Mouse (Mus musculus) heart, embryonic 16.5 days (tissue): ENCODE measurements around the gene Ak8. TPM values are rescaled to one million over a fixed set of nuclear protein-coding genes. Genes with fewer than 3 reads are reported as not detected.

Experiments used
- ATAC-seq: fragments of 200-750 bp; cut with Nextera tagmentation; replicated peaks from 2 replicates; pipeline ENCODE4 v1.8.0; 2017; ENCODE audit warnings: moderate number of reproducible peaks; ENCODE audit not compliant: insufficient read depth, low FRiP score; ENCODE audit errors: extremely low read depth
- H3K27ac ChIP-seq: fragments of 300-500 bp; sonication (generic); 2 replicates; pipeline ENCODE4 v1.5.1; 2014; ENCODE audit warnings: mild to moderate bottlenecking, low read length, control low read depth, moderate library complexity
- H3K27me3 ChIP-seq: fragments of 300-500 bp; sonication (generic); 2 replicates; pipeline ENCODE4 v1.6.1; 2014; ENCODE audit warnings: low read length, mixed read lengths; ENCODE audit not compliant: control insufficient read depth, insufficient read depth
- H3K36me3 ChIP-seq: fragments of 300-500 bp; sonication (generic); 2 replicates; pipeline ENCODE4 v1.6.1; 2014; ENCODE audit not compliant: control insufficient read depth, insufficient read depth
- H3K4me1 ChIP-seq: fragments of 300-500 bp; sonication (generic); 2 replicates; pipeline ENCODE4 v1.6.1; 2014; ENCODE audit warnings: low read length, mixed read lengths; ENCODE audit not compliant: control insufficient read depth, insufficient read depth
- H3K4me2 ChIP-seq: fragments of 300-500 bp; sonication (generic); 2 replicates; pipeline ENCODE4 v1.6.1; 2014; ENCODE audit warnings: low read depth, mild to moderate bottlenecking, control low read depth, low read length
- H3K4me3 ChIP-seq: fragments of 300-500 bp; sonication (generic); 2 replicates; pipeline ENCODE4 v1.5.1; 2014; ENCODE audit warnings: mild to moderate bottlenecking, control low read depth, low read length
- H3K9ac ChIP-seq: fragments of 300-500 bp; sonication (generic); 2 replicates; pipeline ENCODE4 v1.6.1; 2014; ENCODE audit warnings: low read length, control low read depth
- H3K9me3 ChIP-seq: fragments of 300-500 bp; sonication (generic); replicated peaks from 2 replicates; pipeline ENCODE4 v1.6.1; 2016; ENCODE audit warnings: low read length; ENCODE audit not compliant: control insufficient read depth
- WGBS: fragments of 180-500 bp; shearing (Covaris S2); extraction: QIAGEN DNeasy Blood & Tissue Kit; methylation state at CpG from one replicate; pipeline ENCODE4 v1.1.7; 2014; 5-methylcytosine and 5-hydroxymethylcytosine counted together
- polyA plus RNA-seq: library from polyadenylated mRNA; unstranded; fragments of >200 nt; fragmentation: Nextera tagmentation; extraction: Ambion mirVana; gene quantifications from 2 replicates; pipeline ENCODE4 v1.2.1, GENCODE M21; 2015

The Ak8 gene
- polyA plus RNA-seq, 1 experiment from 2014 or later = 0.30 TPM

- no peaks in the 10 kb centered on the region for H3K9me3 ChIP-seq
- H3K36me3 ChIP-seq = peaks cover 49% of the 10 kb centered on the region
- no peaks in the 10 kb centered on the region for H3K4me1 ChIP-seq
- WGBS = 45% methylated on average over 4 of the region's 4 CpGs
- no peaks in the 10 kb centered on the region for H3K27me3 ChIP-seq
- H3K4me3 ChIP-seq = no peak overlapping the region
- ATAC-seq = no peak
- H3K9ac ChIP-seq = no peak overlapping the region
- no peak overlapping the region for H3K4me2 ChIP-seq
- H3K27ac ChIP-seq = no peak overlapping the region
Observed at GRCm38 (mm10) chr2:28680710-28681109, 19.3 kb upstream of the Ak8 start.

GRCm38 (mm10) chr2:28681718-28682117 is 18.2 kb upstream of the Ak8 start:
- H3K9me3 ChIP-seq = no peaks in the 10 kb centered on the region
- no peaks in the 10 kb centered on the region for H3K27me3 ChIP-seq
- H3K4me3 ChIP-seq = no peak overlapping the region
- peaks cover 46% of the 10 kb centered on the region for H3K36me3 ChIP-seq
- 63% methylated on average over 4 of the region's 4 CpGs for WGBS
- no peak overlapping the region for H3K4me2 ChIP-seq
- H3K9ac ChIP-seq = no peak overlapping the region
- H3K4me1 ChIP-seq = no peaks in the 10 kb centered on the region
- no peak for ATAC-seq
- no peak overlapping the region for H3K27ac ChIP-seq

- Histone ChIP-seq H3K27ac (no peak overlapping the region), H3K36me3 (peaks cover 34% of the 10 kb centered on the region), H3K4me2 (no peak overlapping the region), H3K27me3 (no peaks in the 10 kb centered on the region), H3K9me3 (no peaks in the 10 kb centered on the region), H3K4me1 (no peaks in the 10 kb centered on the region), H3K9ac (no peak overlapping the region), H3K4me3 (no peak overlapping the region)
- no peak for ATAC-seq
- WGBS = 87% methylated on average over 7 of the region's 7 CpGs
Observed at GRCm38 (mm10) chr2:28685895-28686294, 14.1 kb upstream of the Ak8 start.

GRCm38 (mm10) chr2:28688431-28688830 is 11.5 kb upstream of the Ak8 start:
- Histone ChIP-seq H3K9me3 (no peaks in the 10 kb centered on the region), H3K27ac (no peak overlapping the region), H3K4me2 (no peak overlapping the region), H3K36me3 (peaks cover 18% of the 10 kb centered on the region), H3K4me3 (no peak overlapping the region), H3K9ac (no peak overlapping the region), H3K27me3 (no peaks in the 10 kb centered on the region), H3K4me1 (no peaks in the 10 kb centered on the region)
- WGBS = 44% methylated on average over 3 of the region's 3 CpGs
- ATAC-seq = no peak

- no peak overlapping the region for H3K9ac ChIP-seq
- H3K4me3 ChIP-seq = no peak overlapping the region
- H3K27me3 ChIP-seq = no peaks in the 10 kb centered on the region
- no peaks in the 10 kb centered on the region for H3K9me3 ChIP-seq
- WGBS = 75% methylated on average over 9 of the region's 9 CpGs
- no peak overlapping the region for H3K27ac ChIP-seq
- ATAC-seq = no peak
- no peak overlapping the region for H3K4me2 ChIP-seq
- no peaks in the 10 kb centered on the region for H3K4me1 ChIP-seq
- H3K36me3 ChIP-seq = 0 out of 2 replicates have a peak, but pooled peaks cover under 1% of the 10 kb centered on the region
Observed at GRCm38 (mm10) chr2:28692692-28693091, 7.3 kb upstream of the Ak8 start.

- Histone ChIP-seq H3K4me1 (peaks cover 8% of the 10 kb centered on the region), H3K27ac (no peak overlapping the region; the same call in 1 of the 2 replicates), H3K4me2 (no peak overlapping the region), H3K9me3 (no peaks in the 10 kb centered on the region), H3K9ac (no peak overlapping the region), H3K27me3 (peaks cover 6% of the 10 kb centered on the region; the same call in 1 of the 2 replicates), H3K4me3 (no peak overlapping the region), H3K36me3 (no peaks in the 10 kb centered on the region)
- ATAC-seq = no peak
- WGBS = 67% methylated on average over 5 of the region's 5 CpGs
Observed at GRCm38 (mm10) chr2:28698566-28698965, 1.4 kb upstream of the Ak8 start.

GRCm38 (mm10) chr2:28701646-28702262 is 1.8 kb downstream of the Ak8 start:
- Histone ChIP-seq H3K9ac (no peak overlapping the region), H3K27me3 (peaks cover 6% of the 10 kb centered on the region; the same call in 1 of the 2 replicates), H3K36me3 (no peaks in the 10 kb centered on the region), H3K4me1 (peaks cover 8% of the 10 kb centered on the region), H3K4me3 (no peak overlapping the region), H3K9me3 (no peaks in the 10 kb centered on the region), H3K27ac (no peak overlapping the region), H3K4me2 (no peak overlapping the region)
- 57% methylated on average over 8 of the region's 8 CpGs for WGBS
- no peak for ATAC-seq

- 65% methylated on average over 8 of the region's 8 CpGs for WGBS
- Histone ChIP-seq H3K4me1 (no peaks in the 10 kb centered on the region), H3K36me3 (no peaks in the 10 kb centered on the region)
Observed at GRCm38 (mm10) chr2:28706106-28706636, 6.2 kb downstream of the Ak8 start.

GRCm38 (mm10) chr2:28706787-28707186 is 6.8 kb downstream of the Ak8 start:
- no peak overlapping the region for H3K4me3 ChIP-seq
- no peak overlapping the region for H3K9ac ChIP-seq
- no peak overlapping the region for H3K27ac ChIP-seq
- H3K4me1 ChIP-seq = no peaks in the 10 kb centered on the region
- H3K27me3 ChIP-seq = 0 out of 2 replicates have a peak, but pooled peaks cover 2% of the 10 kb centered on the region
- H3K9me3 ChIP-seq = no peaks in the 10 kb centered on the region
- ATAC-seq = no peak
- no peaks in the 10 kb centered on the region for H3K36me3 ChIP-seq
- 53% methylated on average over 6 of the region's 6 CpGs for WGBS
- H3K4me2 ChIP-seq = no peak overlapping the region

More at GRCm38 (mm10) chr2:28706106-28706636, 6.2 kb downstream of the Ak8 start:
- Histone ChIP-seq H3K27ac (no peak overlapping the region), H3K27me3 (0 out of 2 replicates have a peak, but pooled peaks cover 2% of the 10 kb centered on the region), H3K9ac (no peak overlapping the region), H3K9me3 (no peaks in the 10 kb centered on the region), H3K4me2 (no peak overlapping the region), H3K4me3 (no peak overlapping the region)
- no peak for ATAC-seq
